Mouse (Mus musculus) C2C12 (cell line): Measurements from ENCODE around the gene Cdipt.

Experiments used
- CEBPB ChIP-seq: IDR thresholded peaks from one replicate; pipeline ENCODE4 v1.6.1; 2011; ENCODE audit warnings: low read depth, mild to moderate bottlenecking, control low read depth, moderate library complexity
- CTCF ChIP-seq: IDR thresholded peaks from one replicate; pipeline ENCODE4 v1.5.1; 2011; ENCODE audit not compliant: control insufficient read depth, insufficient read depth, insufficient read length
- FOSL1 ChIP-seq: IDR thresholded peaks from one replicate; pipeline ENCODE4 v1.8.0; 2011; ENCODE audit warnings: mild to moderate bottlenecking, low read length; ENCODE audit not compliant: poor library complexity, insufficient read depth, severe bottlenecking
- MAX ChIP-seq: IDR thresholded peaks from one replicate; pipeline ENCODE4 v1.6.1; 2011; ENCODE audit warnings: mild to moderate bottlenecking, control low read depth
- MYOD1 ChIP-seq: IDR thresholded peaks from one replicate; pipeline ENCODE4 v1.6.1; 2011; ENCODE audit warnings: low read depth; ENCODE audit not compliant: control insufficient read depth, insufficient read length
- MYOG ChIP-seq: IDR thresholded peaks from one replicate; pipeline ENCODE4 v1.6.1; 2011; ENCODE audit not compliant: control insufficient read depth, insufficient read length; ENCODE audit errors: extremely low read depth
- USF1 ChIP-seq: IDR thresholded peaks from one replicate; pipeline ENCODE4 v1.6.1; 2011; ENCODE audit warnings: low read depth, mild to moderate bottlenecking, control low read depth, moderate library complexity

DNA sequence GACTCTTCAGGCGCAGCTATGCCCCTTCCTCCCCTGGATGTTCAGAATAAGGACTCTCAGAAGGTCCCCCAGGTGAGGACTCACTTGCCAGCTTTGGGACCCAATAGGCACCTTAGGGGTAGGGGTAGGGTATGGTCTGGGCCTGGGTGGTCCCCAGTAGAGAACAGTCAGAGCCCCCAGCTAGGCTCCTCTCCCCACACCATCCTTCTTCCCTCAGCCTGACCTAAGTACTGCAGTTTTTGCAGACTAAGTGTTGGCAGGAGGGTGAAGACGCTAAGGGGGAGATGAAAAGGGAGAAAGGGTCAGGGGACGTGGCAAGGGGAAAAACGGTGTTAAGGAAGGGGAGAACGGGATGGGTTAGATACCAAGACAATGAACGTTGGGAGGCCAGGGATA, 42.2 kb downstream of the Cdipt start:
- TF ChIP-seq CTCF (no peak), CEBPB (no peak), USF1 (no peak), MYOD1 (no peak), MAX (no peak), FOSL1 (no peak), MYOG (no peak)
